Mouse (Mus musculus): ENCODE measurements at regions not wholly inside any gene's neighbourhood (a gene's known extent, or its start where the extent isn't known, plus 50 kb on each side); places are given as distances from the start of the nearest gene placed in this dataset.

DNA sequence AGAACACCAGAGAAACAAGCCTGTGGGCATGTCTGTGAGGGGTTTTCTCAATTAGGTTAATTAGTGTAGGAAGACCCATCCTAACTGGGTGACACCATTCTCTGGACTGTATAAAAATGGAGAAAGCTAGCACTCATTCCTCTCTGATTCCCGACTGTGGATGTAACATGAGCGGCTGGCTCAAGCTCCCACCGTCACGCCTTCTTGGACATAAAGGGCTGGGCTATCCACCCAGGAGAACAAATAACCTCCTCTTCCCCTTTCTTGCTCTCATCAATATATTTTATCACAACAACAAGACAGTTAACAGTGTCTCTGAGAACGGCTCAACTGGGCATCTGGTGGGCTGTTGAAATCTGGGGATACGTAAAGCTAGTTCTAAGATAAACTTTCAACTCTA is 62.4 kb upstream of the Klf4 start:
- no peak for TF ChIP-seq CTCF (IDR thresholded peaks at IDR 0.05; ENCODE audit: low read depth)
- TF ChIP-seq EP300 (optimal IDR thresholded peaks at IDR 0.05) = no peak

Measured in stomach, postnatal 0 days (tissue).